Mouse (Mus musculus) ES-E14 (cell line): ENCODE data around the gene Plppr1. TPM values are rescaled to one million over a fixed set of nuclear protein-coding genes. Genes with fewer than 3 reads are reported as not detected.
A peak's percentile ranks its signal among the peaks of the same experiment; 100 is the strongest.
"Not testable (repeated sequence)": the region's sequence is repeated elsewhere in the genome, so short reads cannot be mapped to it uniquely, and the experiment has no call there.

ENCODE experiments used
- DNase-seq: peaks from one replicate; pipeline ENCODE4 v3.0.0-alpha.2; 2013; ENCODE audit warnings: low read depth, low spot score
- H3K27ac ChIP-seq: 2 replicates; pipeline ENCODE4 v1.5.1; 2012; ENCODE audit warnings: low read depth, mild to moderate bottlenecking, low read length, moderate library complexity, mixed read lengths; ENCODE audit not compliant: poor library complexity, insufficient read depth, severe bottlenecking
- H3K36me3 ChIP-seq: 2 replicates; pipeline ENCODE4 v1.6.1; 2012; ENCODE audit warnings: mild to moderate bottlenecking, low read length, moderate library complexity, mixed read lengths; ENCODE audit not compliant: control insufficient read depth, poor library complexity, insufficient read depth, severe bottlenecking
- H3K4me1 ChIP-seq, 2 experiments: fragments of 150-350 bp in 1 of 2; sonication (generic) in 1 of 2; 2 replicates each; pipeline ENCODE4 v1.6.1; 2012; ENCODE audit warnings: low read length in 2 of 2, mild to moderate bottlenecking in 1 of 2, mixed read lengths in 1 of 2; ENCODE audit not compliant: control insufficient read depth in 2 of 2, insufficient read depth in 2 of 2, poor library complexity in 1 of 2
- H3K4me3 ChIP-seq, 2 experiments: fragments of 150-350 bp in 1 of 2; sonication (generic) in 1 of 2; 2 replicates each; pipeline ENCODE4 v1.5.1; 2012; ENCODE audit warnings: low read length in 2 of 2, low read depth in 1 of 2, mild to moderate bottlenecking in 1 of 2, mixed read lengths in 1 of 2; ENCODE audit not compliant: insufficient read depth in 1 of 2, poor library complexity in 1 of 2, severe bottlenecking in 1 of 2
- H3K9ac ChIP-seq: 2 replicates; pipeline ENCODE4 v1.6.1; 2012; ENCODE audit warnings: low read depth, mild to moderate bottlenecking, low read length, mixed read lengths; ENCODE audit not compliant: poor library complexity, insufficient read depth, severe bottlenecking
- H3K9me3 ChIP-seq: fragments of 150-350 bp; sonication (generic); 2 replicates; pipeline ENCODE4 v1.6.1; 2012; ENCODE audit warnings: low read depth, mild to moderate bottlenecking, low read length; ENCODE audit not compliant: control insufficient read depth, insufficient read depth
- CHD2 ChIP-seq: IDR thresholded peaks from 2 replicates; pipeline ENCODE4 v1.6.1; 2014; ENCODE audit warnings: mild to moderate bottlenecking, low read depth, low read length, inconsistent platforms
- HCFC1 ChIP-seq: IDR thresholded peaks from 2 replicates; pipeline ENCODE4 v1.6.1; 2012; ENCODE audit warnings: low read length, inconsistent platforms, borderline replicate concordance; ENCODE audit not compliant: insufficient read depth
- MAFK ChIP-seq: IDR thresholded peaks from 2 replicates; pipeline ENCODE4 v1.6.1; 2014; ENCODE audit warnings: mild to moderate bottlenecking, low read depth, low read length, inconsistent platforms; ENCODE audit not compliant: insufficient read depth
- ZC3H11A ChIP-seq: IDR thresholded peaks from 2 replicates; pipeline ENCODE4 v1.6.1; 2012; ENCODE audit warnings: low read depth, mild to moderate bottlenecking, inconsistent platforms, low read length, borderline replicate concordance
- ZNF384 ChIP-seq: IDR thresholded peaks from 2 replicates; pipeline ENCODE4 v1.6.1; 2012; ENCODE audit warnings: low read depth, low read length, inconsistent platforms
- in situ Hi-C, 2 experiments: fragments of 600-800 bp; cut with MboI; formaldehyde crosslinking; loops; one replicate each; pipeline ENCODE4 v1.15.1; 2025; ENCODE audit warnings: low sequenced_read_pairs in 2 of 2, inconsistent platforms in 1 of 2; ENCODE audit not compliant: unreplicated experiment in 2 of 2
- total RNA-seq: library from RNA; depleted of rRNA; stranded (reverse); fragments of 300-350 nt; gene quantifications from 2 replicates; pipeline ENCODE4 v1.2.3, GENCODE M21; 2012

Plppr1 gene
- total RNA-seq, 1 experiment: 0.18 TPM

- no peak for DNase-seq
- no peak overlapping the region for H3K4me3 ChIP-seq
Measured at GRCm38 (mm10) chr4:49286197-49286492, 227.1 kb downstream of the Plppr1 start.

GRCm38 (mm10) chr4:49296434-49296833, 237.4 kb downstream of the Plppr1 start:
- DNase-seq: no peak
- Histone ChIP-seq H3K4me3 (no peak overlapping the region), H3K27ac (no peak overlapping the region), H3K36me3 (no peaks in the 10 kb centered on the region), H3K9ac (no peak overlapping the region), H3K4me1 (no peaks in the 10 kb centered on the region), H3K9me3 (no peaks in the 10 kb centered on the region)
- TF ChIP-seq CHD2: no peak
- no peak for TF ChIP-seq MAFK
- no peak for TF ChIP-seq ZC3H11A
- no peak for TF ChIP-seq HCFC1
- no peak for TF ChIP-seq ZNF384
- in situ Hi-C loops: no loop called here

More at GRCm38 (mm10) chr4:49286197-49286492, 227.1 kb downstream of the Plppr1 start:
- in situ Hi-C loops: no loop called here
- Histone ChIP-seq H3K9ac (no peak overlapping the region), H3K4me1 (no peaks in the 10 kb centered on the region), H3K9me3 (no peaks in the 10 kb centered on the region), H3K36me3 (no peaks in the 10 kb centered on the region), H3K27ac (no peak overlapping the region)
- TF ChIP-seq ZC3H11A (no peak), ZNF384 (no peak), HCFC1 (no peak), CHD2 (no peak), MAFK (no peak)

- no peak overlapping the region for H3K27ac ChIP-seq
- no peak for TF ChIP-seq ZC3H11A
- no peak for TF ChIP-seq CHD2
- TF ChIP-seq ZNF384: no peak
- TF ChIP-seq MAFK: no peak
- no peak for TF ChIP-seq HCFC1
- H3K4me3 ChIP-seq: no peak overlapping the region
- H3K4me1 ChIP-seq: no peaks in the 10 kb centered on the region
- no peak for DNase-seq
- no peak overlapping the region for H3K9ac ChIP-seq
- H3K36me3 ChIP-seq: no peaks in the 10 kb centered on the region
- in situ Hi-C loops: no loop called here
- H3K9me3 ChIP-seq: no peaks in the 10 kb centered on the region
Measured at GRCm38 (mm10) chr4:49299576-49299975, 240.5 kb downstream of the Plppr1 start.

- peak; percentile 9 for DNase-seq
- in situ Hi-C loops: loop anchor here in 1 of 2 experiments (10.0 kb wide), 1 partner anchor 547 kb away; no protein-coding TSS in a partner anchor
- no peak overlapping the region for H3K27ac ChIP-seq
Measured at GRCm38 (mm10) chr4:49321903-49322635, 263.0 kb downstream of the Plppr1 start.

GRCm38 (mm10) chr4:49337949-49338348, 278.9 kb downstream of the Plppr1 start:
- in situ Hi-C loops, H3K36me3 ChIP-seq, H3K4me3 ChIP-seq: not testable (repeated sequence)

More at GRCm38 (mm10) chr4:49321903-49322635, 263.0 kb downstream of the Plppr1 start:
- no peaks in the 10 kb centered on the region for H3K9me3 ChIP-seq
- H3K9ac ChIP-seq: no peak overlapping the region
- H3K4me1 ChIP-seq: no peaks in the 10 kb centered on the region
- H3K36me3 ChIP-seq: no peaks in the 10 kb centered on the region
- no peak overlapping the region for H3K4me3 ChIP-seq
- TF ChIP-seq ZNF384 (no peak), HCFC1 (no peak), ZC3H11A (peak; percentile 92; the same call in 1 of the 2 replicates)

DNA sequence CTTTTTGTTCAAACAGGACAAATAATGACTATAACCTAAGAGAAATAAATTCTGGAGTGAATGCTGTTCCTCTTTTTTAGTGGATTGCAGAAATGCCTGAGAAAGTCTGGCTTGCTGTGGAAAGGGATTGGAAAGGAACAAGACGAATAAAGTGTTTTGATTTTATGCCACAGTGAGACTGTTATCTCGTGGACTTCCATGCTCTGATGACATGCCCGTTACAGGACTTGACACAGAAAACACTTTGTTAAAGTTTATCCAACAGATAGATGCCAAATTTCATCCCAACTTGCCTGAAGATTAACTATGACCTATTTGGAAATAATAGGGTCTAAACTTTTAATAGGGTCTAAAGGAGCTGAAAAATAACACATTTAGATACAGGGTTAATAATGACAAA, 281.0 kb downstream of the Plppr1 start:
- H3K9ac ChIP-seq, H3K27ac ChIP-seq, in situ Hi-C loops, H3K4me1 ChIP-seq, H3K4me3 ChIP-seq, H3K9me3 ChIP-seq, DNase-seq, H3K36me3 ChIP-seq: not testable (repeated sequence)

More at GRCm38 (mm10) chr4:49337949-49338348, 278.9 kb downstream of the Plppr1 start:
- not testable (repeated sequence) for H3K9ac ChIP-seq, H3K27ac ChIP-seq, H3K4me1 ChIP-seq, DNase-seq, H3K9me3 ChIP-seq

DNA sequence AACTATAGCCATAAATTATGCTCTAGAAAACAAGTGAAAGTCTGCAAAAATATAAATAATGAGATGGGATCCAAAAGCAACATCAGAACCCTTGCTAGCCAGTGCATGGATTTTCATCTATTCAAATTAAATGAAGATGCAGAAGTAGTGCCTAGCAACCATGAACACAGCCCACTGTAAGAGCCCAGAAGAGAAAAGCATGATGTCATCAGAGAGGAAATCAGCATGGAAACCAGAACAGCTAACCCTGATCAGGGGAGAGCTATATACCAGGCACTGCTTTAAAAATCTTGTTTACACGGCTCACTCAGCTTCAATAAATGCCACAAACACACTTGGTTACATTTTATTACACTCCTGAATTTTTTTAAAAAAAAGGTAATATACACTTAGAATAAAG, 288.9 kb downstream of the Plppr1 start:
- DNase-seq, H3K9ac ChIP-seq, H3K36me3 ChIP-seq, H3K4me3 ChIP-seq, H3K4me1 ChIP-seq, in situ Hi-C loops, H3K27ac ChIP-seq, H3K9me3 ChIP-seq: not testable (repeated sequence)
